ENCODE assay signal across 19 mouse cellular contexts in genomic region chr8:118602074-118602473, GRCm38 (mm10).
DNase-seq lines count a peak whose midpoint lies in the region; ATAC-seq and TF ChIP-seq lines count a peak whose summit lies in the region.
"Had no signal": no experiment of that assay in that cellular context is flagged by ENCODE, and none has a peak within 500 bp of the region (broad histone marks: within the 10 kb centered on the region; RNA-seq: fewer than 3 reads in every experiment).

No protein-coding gene starts in this region.

- H3K4me3 ChIP-seq in forebrain, embryonic 16.5 days (replicated peaks; ENCODE audit: low read length): no peak overlapping the region
- no peak overlapping the region for H3K4me3 ChIP-seq in forebrain, embryonic 13.5 days
- no peak overlapping the region for H3K4me3 ChIP-seq in kidney, embryonic 14.5 days (ENCODE audit: low read length)
- H3K4me3 ChIP-seq in kidney, adult 2 months (ENCODE audit: insufficient read depth, low read depth, low read length): no peak overlapping the region
- no peak overlapping the region for H3K4me3 ChIP-seq in midbrain, embryonic 14.5 days (replicated peaks; ENCODE audit: low read depth, low read length)
- no peak overlapping the region for H3K4me3 ChIP-seq in midbrain, embryonic 15.5 days
- H3K4me3 ChIP-seq: heart, embryonic 13.5 days; liver, embryonic 12.5 days; lung, embryonic 15.5 days had no signal

- no peak overlapping the region for H3K27ac ChIP-seq in forebrain, embryonic 16.5 days (ENCODE audit: low read length)
- no peak overlapping the region for H3K27ac ChIP-seq in forebrain, embryonic 13.5 days
- H3K27ac ChIP-seq in kidney, embryonic 14.5 days (ENCODE audit: low read depth, low read length): no peak overlapping the region
- H3K27ac ChIP-seq in kidney, adult 2 months (ENCODE audit: insufficient read depth, low read depth, low read length): no peak overlapping the region
- no peak overlapping the region for H3K27ac ChIP-seq in midbrain, embryonic 14.5 days (replicated peaks; ENCODE audit: low read depth, low read length)
- no peak overlapping the region for H3K27ac ChIP-seq in midbrain, embryonic 15.5 days
- H3K27ac ChIP-seq: heart, embryonic 13.5 days; liver, embryonic 12.5 days; lung, embryonic 15.5 days; macrophage had no signal

- 27% methylated on average over 8 of the region's 8 CpGs for WGBS in forebrain, embryonic 16.5 days
- 50% methylated on average over 8 of the region's 8 CpGs for WGBS in forebrain, embryonic 13.5 days
- 32% methylated on average over 8 of the region's 8 CpGs for WGBS in kidney, embryonic 14.5 days
- 24% methylated on average over 8 of the region's 8 CpGs for WGBS in kidney, adult 2 months
- WGBS in midbrain, embryonic 14.5 days: 67% methylated on average over 8 of the region's 8 CpGs
- 59% methylated on average over 8 of the region's 8 CpGs for WGBS in midbrain, embryonic 15.5 days

- peaks cover 9% of the 10 kb centered on the region for H3K4me1 ChIP-seq in forebrain, embryonic 16.5 days (replicated peaks; ENCODE audit: control insufficient read depth, insufficient read depth, low read length)
- peaks cover 9% of the 10 kb centered on the region; the same call in 1 of the 2 replicates for H3K4me1 ChIP-seq in forebrain, embryonic 13.5 days
- no peaks in the 10 kb centered on the region for H3K4me1 ChIP-seq in kidney, embryonic 14.5 days (ENCODE audit: control insufficient read depth, insufficient read depth, low read length)
- H3K4me1 ChIP-seq in kidney, adult 2 months (ENCODE audit: control insufficient read depth, insufficient read depth, low read length): no peaks in the 10 kb centered on the region
- no peaks in the 10 kb centered on the region for H3K4me1 ChIP-seq in midbrain, embryonic 14.5 days (ENCODE audit: control insufficient read depth, insufficient read depth, low read length)
- 0 out of 2 replicates have a peak, but pooled peaks cover 4% of the 10 kb centered on the region for H3K4me1 ChIP-seq in midbrain, embryonic 15.5 days
- H3K4me1 ChIP-seq: liver, embryonic 12.5 days had no signal

- no peaks in the 10 kb centered on the region for H3K27me3 ChIP-seq in forebrain, embryonic 16.5 days (replicated peaks; ENCODE audit: control insufficient read depth, insufficient read depth, low read length)
- H3K27me3 ChIP-seq in forebrain, embryonic 13.5 days: no peaks in the 10 kb centered on the region
- H3K27me3 ChIP-seq in kidney, embryonic 14.5 days (ENCODE audit: control insufficient read depth, insufficient read depth, low read length): no peaks in the 10 kb centered on the region
- H3K27me3 ChIP-seq in kidney, adult 2 months (replicated peaks; ENCODE audit: control insufficient read depth, insufficient read depth, low read length): no peaks in the 10 kb centered on the region
- no peaks in the 10 kb centered on the region for H3K27me3 ChIP-seq in midbrain, embryonic 14.5 days (ENCODE audit: control insufficient read depth, insufficient read depth, low read length)
- no peaks in the 10 kb centered on the region for H3K27me3 ChIP-seq in midbrain, embryonic 15.5 days (replicated peaks)
- H3K27me3 ChIP-seq: heart, embryonic 13.5 days; liver, embryonic 12.5 days; lung, embryonic 15.5 days; Patski had no signal

- no peak for DNase-seq in kidney, adult 2 months
- peak; percentile 24 for DNase-seq in midbrain, embryonic 14.5 days
- DNase-seq in brain, adult 2 months (ENCODE audit: low read depth, low spot score): peak; percentile 22
- DNase-seq in urinary bladder, postnatal 25 days (ENCODE audit: low spot score): no peak
- DNase-seq: adrenal gland, postnatal 36 days; heart, adult 11 months; heart, postnatal 36 days; spleen, adult 18-20 months had no signal

- no peaks in the 10 kb centered on the region for H3K36me3 ChIP-seq in forebrain, embryonic 16.5 days (ENCODE audit: control insufficient read depth, insufficient read depth)
- H3K36me3 ChIP-seq in forebrain, embryonic 13.5 days (ENCODE audit: poor library complexity, severe bottlenecking): no peaks in the 10 kb centered on the region
- no peaks in the 10 kb centered on the region for H3K36me3 ChIP-seq in kidney, embryonic 14.5 days (ENCODE audit: control insufficient read depth, insufficient read depth, low read length)
- H3K36me3 ChIP-seq in kidney, adult 2 months (ENCODE audit: control insufficient read depth, insufficient read depth, low read length): no peaks in the 10 kb centered on the region
- H3K36me3 ChIP-seq in midbrain, embryonic 14.5 days (ENCODE audit: control insufficient read depth, insufficient read depth, low read length): no peaks in the 10 kb centered on the region
- no peaks in the 10 kb centered on the region for H3K36me3 ChIP-seq in midbrain, embryonic 15.5 days (replicated peaks)
- H3K36me3 ChIP-seq: heart, embryonic 13.5 days; liver, embryonic 12.5 days; lung, embryonic 15.5 days had no signal

- no peak for TF ChIP-seq POLR2A in kidney, adult 2 months (IDR thresholded peaks at IDR 0.05; ENCODE audit: low read depth, low read length)

- no peaks in the 10 kb centered on the region; the same call in 1 of the 2 replicates for H3K9me3 ChIP-seq in forebrain, embryonic 16.5 days (ENCODE audit: control insufficient read depth, low read length)
- H3K9me3 ChIP-seq in forebrain, embryonic 13.5 days (replicated peaks): 0 out of 2 replicates have a peak, but pooled peaks cover 3% of the 10 kb centered on the region
- no peaks in the 10 kb centered on the region; the same call in 1 of the 2 replicates for H3K9me3 ChIP-seq in kidney, embryonic 14.5 days (ENCODE audit: control insufficient read depth, low read length)
- no peaks in the 10 kb centered on the region for H3K9me3 ChIP-seq in midbrain, embryonic 14.5 days (ENCODE audit: control insufficient read depth, low read length)
- H3K9me3 ChIP-seq in midbrain, embryonic 15.5 days: no peaks in the 10 kb centered on the region
- H3K9me3 ChIP-seq: liver, embryonic 12.5 days; lung, embryonic 15.5 days had no signal

- peak; percentile 62; the same call in 1 of the 2 replicates for ATAC-seq in forebrain, embryonic 16.5 days
- no peak for ATAC-seq in forebrain, embryonic 13.5 days
- peak; percentile 91 for ATAC-seq in kidney, embryonic 14.5 days (ENCODE audit: low FRiP score, low TSS enrichment)
- no peak for ATAC-seq in midbrain, embryonic 14.5 days (ENCODE audit: low FRiP score, low TSS enrichment)
- no peak for ATAC-seq in midbrain, embryonic 15.5 days (replicated peaks)
- ATAC-seq: activated CD4-positive, CD25-positive, alpha-beta regulatory T cell, adult 4 months; liver, embryonic 12.5 days; Patski had no signal

- no peak overlapping the region for H3K4me2 ChIP-seq in forebrain, embryonic 16.5 days (ENCODE audit: low read length)
- H3K4me2 ChIP-seq in forebrain, embryonic 13.5 days: no peak overlapping the region
- H3K4me2 ChIP-seq in kidney, embryonic 14.5 days (replicated peaks; ENCODE audit: low read depth, low read length): no peak overlapping the region
- H3K4me2 ChIP-seq in midbrain, embryonic 14.5 days (ENCODE audit: low read length): no peak overlapping the region
- no peak overlapping the region for H3K4me2 ChIP-seq in midbrain, embryonic 15.5 days
- H3K4me2 ChIP-seq: heart, embryonic 13.5 days; liver, embryonic 12.5 days; lung, embryonic 15.5 days; midbrain, embryonic 11.5 days had no signal

- no peak overlapping the region for H3K9ac ChIP-seq in forebrain, embryonic 16.5 days (replicated peaks; ENCODE audit: low read depth, low read length)
- H3K9ac ChIP-seq in forebrain, embryonic 13.5 days: no peak overlapping the region
- no peak overlapping the region for H3K9ac ChIP-seq in kidney, embryonic 14.5 days (ENCODE audit: low read depth, low read length)
- H3K9ac ChIP-seq in midbrain, embryonic 14.5 days (replicated peaks; ENCODE audit: low read length): no peak overlapping the region
- no peak overlapping the region for H3K9ac ChIP-seq in midbrain, embryonic 15.5 days
- H3K9ac ChIP-seq: heart, embryonic 13.5 days; liver, embryonic 12.5 days; lung, embryonic 15.5 days had no signal

- TF ChIP-seq CTCF in kidney, adult 2 months (conservative IDR thresholded peaks at IDR 0.05; ENCODE audit: insufficient read depth, insufficient read length, low read depth, low read length): no peak

Comparison
In these comparisons a context has a peak if more than half of its experiments do, and no peak if none do; other contexts are left out.
1. ATAC-seq: peak in forebrain, embryonic 16.5 days (single experiment) and kidney, embryonic 14.5 days (single experiment); none in forebrain, embryonic 13.5 days (single experiment), midbrain, embryonic 14.5 days (single experiment) and midbrain, embryonic 15.5 days (single experiment).
2. DNase-seq: peak in midbrain, embryonic 14.5 days (single experiment) and brain, adult 2 months (single experiment); none in kidney, adult 2 months (single experiment) and urinary bladder, postnatal 25 days (single experiment).